28 mouse cellular contexts compared by ENCODE assay signal in genomic region chr17:87366520-87366919, GRCm38 (mm10).
DNase-seq lines count a peak whose midpoint lies in the region; ATAC-seq and TF ChIP-seq lines count a peak whose summit lies in the region.
"Had no signal": no experiment of that assay in that cellular context is flagged by ENCODE, and none has a peak within 500 bp of the region (broad histone marks: within the 10 kb centered on the region; RNA-seq: fewer than 3 reads in every experiment).

No protein-coding gene starts in this region.

- no peaks in the 10 kb centered on the region for H3K36me3 ChIP-seq in forebrain, embryonic 11.5 days (ENCODE audit: control insufficient read depth, insufficient read depth, low read length)
- no peaks in the 10 kb centered on the region for H3K36me3 ChIP-seq in forebrain, embryonic 15.5 days
- no peaks in the 10 kb centered on the region for H3K36me3 ChIP-seq in heart, postnatal 0 days (replicated peaks; ENCODE audit: control insufficient read depth, insufficient read depth, low read length)
- no peaks in the 10 kb centered on the region for H3K36me3 ChIP-seq in ES-Bruce4 (ENCODE audit: control insufficient read depth, insufficient read depth, low read length, poor library complexity, severe bottlenecking)
- H3K36me3 ChIP-seq: embryonic facial prominence, embryonic 13.5 days; forebrain, embryonic 12.5 days; heart, embryonic 12.5 days; hindbrain, embryonic 12.5 days; intestine, embryonic 15.5 days; limb, embryonic 13.5 days had no signal

- no peak for TF ChIP-seq EP300 in heart, postnatal 0 days (IDR thresholded peaks at IDR 0.05; ENCODE audit: low read depth)
- TF ChIP-seq EP300 in ES-Bruce4 (IDR thresholded peaks at IDR 0.05; ENCODE audit: insufficient read depth, low read depth, low read length): peak; percentile 62; the same call in 1 of the 2 replicates

- no peak for DNase-seq in forebrain, embryonic 11.5 days (ENCODE audit: low spot score)
- no peak for DNase-seq in heart, postnatal 0 days (ENCODE audit: low spot score)
- DNase-seq in heart, adult 18-20 months: no peak
- DNase-seq in ZHBTc4 (ENCODE audit: low read depth, low spot score): peak; percentile 70
- DNase-seq in layer of hippocampus, adult 18-20 months (ENCODE audit: low spot score in 2 of 2): no peak
- DNase-seq: adrenal gland, adult 8-10 months; cerebellum, adult 8-10 months; cerebellum, postnatal 25 days; heart, postnatal 14 days; kidney, adult 2 months; lung, adult 18-20 months; right cerebral cortex, adult 18-20 months; spleen, adult 18-20 months; thymus, postnatal 14 days had no signal

- no peak overlapping the region for H3K9ac ChIP-seq in forebrain, embryonic 11.5 days (ENCODE audit: low read length)
- no peak overlapping the region for H3K9ac ChIP-seq in forebrain, embryonic 15.5 days (replicated peaks)
- H3K9ac ChIP-seq in heart, postnatal 0 days (replicated peaks; ENCODE audit: low read depth, low read length): 0 out of 2 replicates have a peak overlapping the region, but pooled peaks have one; percentile 10
- H3K9ac ChIP-seq in ES-Bruce4 (ENCODE audit: low read depth, poor library complexity, severe bottlenecking): no peak overlapping the region
- H3K9ac ChIP-seq: forebrain, embryonic 12.5 days; heart, embryonic 12.5 days; hindbrain, embryonic 12.5 days; intestine, embryonic 15.5 days; liver, embryonic 12.5 days had no signal

- H3K4me1 ChIP-seq in forebrain, embryonic 11.5 days (replicated peaks; ENCODE audit: control insufficient read depth, insufficient read depth, low read length): peaks cover 3% of the 10 kb centered on the region; the same call in 1 of the 2 replicates
- H3K4me1 ChIP-seq in forebrain, embryonic 15.5 days: peaks cover 40% of the 10 kb centered on the region
- peaks cover 22% of the 10 kb centered on the region for H3K4me1 ChIP-seq in heart, postnatal 0 days (ENCODE audit: control insufficient read depth, insufficient read depth)
- peaks cover 10% of the 10 kb centered on the region for H3K4me1 ChIP-seq in ES-Bruce4 (ENCODE audit: control insufficient read depth, insufficient read depth, low read length)

- 0 out of 2 replicates have a peak, but pooled peaks have one; percentile 51 for ATAC-seq in forebrain, embryonic 11.5 days (replicated peaks; ENCODE audit: low FRiP score)
- no peak for ATAC-seq in forebrain, embryonic 15.5 days (replicated peaks)
- ATAC-seq in heart, postnatal 0 days (ENCODE audit: insufficient read depth, low read depth): no peak
- no peak for ATAC-seq in megakaryocyte, adult 5-6 weeks (ENCODE audit: poor library complexity, severe bottlenecking)
- ATAC-seq: hindbrain, postnatal 0 days; intestine, embryonic 15.5 days; liver, embryonic 12.5 days; lung, postnatal 0 days; midbrain, embryonic 16.5 days had no signal

- H3K27me3 ChIP-seq in forebrain, embryonic 11.5 days (ENCODE audit: control insufficient read depth, insufficient read depth, low read length): no peaks in the 10 kb centered on the region
- no peaks in the 10 kb centered on the region for H3K27me3 ChIP-seq in forebrain, embryonic 15.5 days
- H3K27me3 ChIP-seq in heart, postnatal 0 days (ENCODE audit: control insufficient read depth, insufficient read depth, low read length): no peaks in the 10 kb centered on the region
- no peaks in the 10 kb centered on the region for H3K27me3 ChIP-seq in ES-Bruce4 (ENCODE audit: control insufficient read depth, insufficient read depth, low read length, poor library complexity, severe bottlenecking)
- H3K27me3 ChIP-seq: embryonic facial prominence, embryonic 13.5 days; forebrain, embryonic 12.5 days; heart, embryonic 12.5 days; intestine, embryonic 15.5 days; liver, embryonic 12.5 days had no signal

- 18% methylated on average over 2 of the region's 2 CpGs for WGBS in forebrain, embryonic 11.5 days
- 32% methylated on average over 2 of the region's 2 CpGs for WGBS in forebrain, embryonic 15.5 days
- 22% methylated on average over 2 of the region's 2 CpGs for WGBS in heart, postnatal 0 days

- no peak overlapping the region for H3K4me3 ChIP-seq in forebrain, embryonic 11.5 days (ENCODE audit: low read depth, low read length)
- H3K4me3 ChIP-seq in forebrain, embryonic 15.5 days: no peak overlapping the region
- H3K4me3 ChIP-seq in heart, postnatal 0 days (ENCODE audit: low read depth, low read length): no peak overlapping the region
- no peak overlapping the region for H3K4me3 ChIP-seq in ES-Bruce4 (ENCODE audit: low read depth, low read length)
- H3K4me3 ChIP-seq: embryonic facial prominence, embryonic 13.5 days; forebrain, embryonic 12.5 days; heart, embryonic 12.5 days; hindbrain, embryonic 12.5 days; intestine, embryonic 15.5 days; limb, embryonic 13.5 days; liver, embryonic 12.5 days had no signal

- H3K4me2 ChIP-seq in forebrain, embryonic 11.5 days (ENCODE audit: low read depth, low read length, severe bottlenecking): no peak overlapping the region
- no peak overlapping the region for H3K4me2 ChIP-seq in forebrain, embryonic 15.5 days (replicated peaks)
- H3K4me2 ChIP-seq in heart, postnatal 0 days (ENCODE audit: low read depth, low read length): no peak overlapping the region
- H3K4me2 ChIP-seq: embryonic facial prominence, embryonic 13.5 days; forebrain, embryonic 12.5 days; heart, embryonic 12.5 days; hindbrain, embryonic 12.5 days; intestine, embryonic 15.5 days; limb, embryonic 13.5 days; liver, embryonic 12.5 days had no signal

- no peak overlapping the region for H3K27ac ChIP-seq in forebrain, embryonic 11.5 days (ENCODE audit: low read depth, low read length)
- no peak overlapping the region for H3K27ac ChIP-seq in forebrain, embryonic 15.5 days (replicated peaks)
- H3K27ac ChIP-seq in heart, postnatal 0 days (ENCODE audit: low read depth): no peak overlapping the region
- H3K27ac ChIP-seq in ES-Bruce4 (ENCODE audit: insufficient read depth, low read length): no peak overlapping the region
- H3K27ac ChIP-seq: forebrain, embryonic 12.5 days; hindbrain, embryonic 12.5 days; hindbrain, postnatal 0 days; limb, embryonic 13.5 days; liver, embryonic 12.5 days; macrophage had no signal

- no peak for TF ChIP-seq CTCF in heart, postnatal 0 days (IDR thresholded peaks at IDR 0.05; ENCODE audit: low read depth)
- TF ChIP-seq CTCF in ES-Bruce4 (IDR thresholded peaks at IDR 0.05; ENCODE audit: low read depth, low read length): no peak

- no peaks in the 10 kb centered on the region for H3K9me3 ChIP-seq in forebrain, embryonic 11.5 days (ENCODE audit: control insufficient read depth, low read length)
- H3K9me3 ChIP-seq in forebrain, embryonic 15.5 days: no peaks in the 10 kb centered on the region
- no peaks in the 10 kb centered on the region for H3K9me3 ChIP-seq in heart, postnatal 0 days (replicated peaks; ENCODE audit: control insufficient read depth, low read length)
- no peaks in the 10 kb centered on the region for H3K9me3 ChIP-seq in ES-Bruce4 (replicated peaks; ENCODE audit: control insufficient read depth, insufficient read depth, low read length, poor library complexity, severe bottlenecking)
- H3K9me3 ChIP-seq: embryonic facial prominence, embryonic 13.5 days; forebrain, embryonic 12.5 days; heart, embryonic 12.5 days; hindbrain, embryonic 12.5 days; intestine, embryonic 15.5 days; limb, embryonic 13.5 days; liver, embryonic 12.5 days had no signal

- TF ChIP-seq POLR2A in ES-Bruce4 (IDR thresholded peaks at IDR 0.05; ENCODE audit: insufficient read depth, low read length): no peak
